Mouse (Mus musculus) stomach, embryonic 14.5 days (tissue): ENCODE data around the gene Egflam. TPM values are rescaled to one million over a fixed set of nuclear protein-coding genes. Genes with fewer than 3 reads are reported as not detected.

Experiments
- ATAC-seq: fragments of 200-750 bp; cut with Nextera tagmentation; 2 replicates; pipeline ENCODE4 v1.8.0; 2017; ENCODE audit warnings: low read depth, moderate TSS enrichment; ENCODE audit not compliant: insufficient number of reproducible peaks, insufficient read depth, low FRiP score
- H3K27ac ChIP-seq: fragments of 300-500 bp; sonication (generic); 2 replicates; pipeline ENCODE4 v1.5.1; 2014; ENCODE audit warnings: mild to moderate bottlenecking, low read length, moderate library complexity, mixed read lengths
- H3K27me3 ChIP-seq: fragments of 300-500 bp; sonication (generic); 2 replicates; pipeline ENCODE4 v1.6.1; 2014; ENCODE audit warnings: low read length, control low read depth, mixed read lengths; ENCODE audit not compliant: control insufficient read depth, insufficient read depth
- H3K36me3 ChIP-seq: fragments of 300-500 bp; sonication (generic); 2 replicates; pipeline ENCODE4 v1.6.1; 2014; ENCODE audit warnings: mild to moderate bottlenecking, control low read depth, low read length, moderate library complexity, mixed read lengths; ENCODE audit not compliant: control insufficient read depth, insufficient read depth
- H3K4me1 ChIP-seq: fragments of 300-500 bp; sonication (generic); 2 replicates; pipeline ENCODE4 v1.6.1; 2014; ENCODE audit warnings: low read length, control low read depth, mixed read lengths; ENCODE audit not compliant: control insufficient read depth, insufficient read depth
- H3K4me2 ChIP-seq: fragments of 300-500 bp; sonication (generic); replicated peaks from 2 replicates; pipeline ENCODE4 v1.6.1; 2014; ENCODE audit warnings: low read depth, low read length, control low read depth
- H3K4me3 ChIP-seq: fragments of 300-500 bp; sonication (generic); 2 replicates; pipeline ENCODE4 v1.5.1; 2014; ENCODE audit warnings: low read depth, low read length, control low read depth
- H3K9ac ChIP-seq: fragments of 300-500 bp; sonication (generic); replicated peaks from 2 replicates; pipeline ENCODE4 v1.6.1; 2014; ENCODE audit warnings: low read depth, mild to moderate bottlenecking, control low read depth, low read length, moderate library complexity, mixed read lengths
- H3K9me3 ChIP-seq: fragments of 300-500 bp; sonication (generic); 2 replicates; pipeline ENCODE4 v1.6.1; 2016; ENCODE audit warnings: low read depth, low read length, control low read depth; ENCODE audit not compliant: control insufficient read depth
- WGBS: fragments of 180-500 bp; shearing (Covaris S2); extraction: QIAGEN DNeasy Blood & Tissue Kit; methylation state at CpG from one replicate; pipeline ENCODE4 v1.1.7; 2014; 5-methylcytosine and 5-hydroxymethylcytosine counted together
- polyA plus RNA-seq: library from polyadenylated mRNA; unstranded; fragments of >200 nt; fragmentation: Nextera tagmentation; extraction: Ambion mirVana; gene quantifications from 2 replicates; pipeline ENCODE4 v1.2.1, GENCODE M21; 2014

The Egflam gene
- polyA plus RNA-seq, 1 experiment from 2014 or later: 19.0 TPM

GRCm38 (mm10) chr15:7315539-7315938, 82.7 kb downstream of the Egflam start:
- no peak overlapping the region for H3K4me3 ChIP-seq
- H3K4me1 ChIP-seq: no peaks in the 10 kb centered on the region
- no peak overlapping the region for H3K27ac ChIP-seq
- H3K9me3 ChIP-seq: no peaks in the 10 kb centered on the region
- no peak overlapping the region for H3K9ac ChIP-seq
- WGBS: 52% methylated on average over 9 of the region's 9 CpGs
- no peak overlapping the region for H3K4me2 ChIP-seq
- no peaks in the 10 kb centered on the region for H3K27me3 ChIP-seq
- H3K36me3 ChIP-seq: no peaks in the 10 kb centered on the region
- no peak for ATAC-seq

- no peak overlapping the region for H3K4me3 ChIP-seq
- no peaks in the 10 kb centered on the region for H3K36me3 ChIP-seq
- WGBS: 76% methylated on average over 4 of the region's 4 CpGs
- H3K27me3 ChIP-seq: no peaks in the 10 kb centered on the region
- H3K27ac ChIP-seq: no peak overlapping the region
- ATAC-seq: no peak
- H3K4me2 ChIP-seq: no peak overlapping the region
- H3K9me3 ChIP-seq: no peaks in the 10 kb centered on the region
- no peaks in the 10 kb centered on the region for H3K4me1 ChIP-seq
- no peak overlapping the region for H3K9ac ChIP-seq
Measured at GRCm38 (mm10) chr15:7308711-7309110, 89.5 kb downstream of the Egflam start.

GRCm38 (mm10) chr15:7299892-7300291, 98.3 kb downstream of the Egflam start:
- Histone ChIP-seq H3K36me3 (0 out of 2 replicates have a peak, but pooled peaks cover 3% of the 10 kb centered on the region), H3K9ac (no peak overlapping the region), H3K4me3 (no peak overlapping the region), H3K4me2 (no peak overlapping the region), H3K4me1 (no peaks in the 10 kb centered on the region), H3K9me3 (no peaks in the 10 kb centered on the region), H3K27me3 (no peaks in the 10 kb centered on the region), H3K27ac (no peak overlapping the region)
- WGBS: 60% methylated on average over 1 of the region's 1 CpGs
- no peak for ATAC-seq

GRCm38 (mm10) chr15:7295199-7295598, 103.0 kb downstream of the Egflam start:
- H3K4me1 ChIP-seq: no peaks in the 10 kb centered on the region
- WGBS: 97% methylated on average over 1 of the region's 1 CpGs
- H3K4me2 ChIP-seq: no peak overlapping the region
- ATAC-seq: no peak
- H3K27ac ChIP-seq: no peak overlapping the region
- H3K4me3 ChIP-seq: no peak overlapping the region
- H3K27me3 ChIP-seq: no peaks in the 10 kb centered on the region
- no peaks in the 10 kb centered on the region for H3K36me3 ChIP-seq
- H3K9me3 ChIP-seq: no peaks in the 10 kb centered on the region
- H3K9ac ChIP-seq: no peak overlapping the region

- no peaks in the 10 kb centered on the region for H3K27me3 ChIP-seq
- no peak overlapping the region for H3K9ac ChIP-seq
- H3K4me3 ChIP-seq: no peak overlapping the region
- no peak overlapping the region for H3K4me2 ChIP-seq
- H3K36me3 ChIP-seq: no peaks in the 10 kb centered on the region
- no peaks in the 10 kb centered on the region for H3K9me3 ChIP-seq
- ATAC-seq: no peak
- H3K4me1 ChIP-seq: no peaks in the 10 kb centered on the region
- H3K27ac ChIP-seq: no peak overlapping the region
Measured at GRCm38 (mm10) chr15:7292854-7293253, 105.3 kb downstream of the Egflam start.

- Histone ChIP-seq H3K4me3 (no peak overlapping the region), H3K4me1 (no peaks in the 10 kb centered on the region), H3K9ac (no peak overlapping the region), H3K36me3 (no peaks in the 10 kb centered on the region), H3K4me2 (no peak overlapping the region), H3K27ac (no peak overlapping the region), H3K27me3 (no peaks in the 10 kb centered on the region), H3K9me3 (no peaks in the 10 kb centered on the region)
- ATAC-seq: no peak
- WGBS: 85% methylated on average over 4 of the region's 4 CpGs
Measured at GRCm38 (mm10) chr15:7290003-7290402, 108.2 kb downstream of the Egflam start.

GRCm38 (mm10) chr15:7289516-7289915, 108.7 kb downstream of the Egflam start:
- 59% methylated on average over 14 of the region's 14 CpGs for WGBS
- H3K27ac ChIP-seq: no peak overlapping the region
- H3K9me3 ChIP-seq: no peaks in the 10 kb centered on the region
- H3K36me3 ChIP-seq: no peaks in the 10 kb centered on the region
- no peak overlapping the region for H3K4me3 ChIP-seq
- no peak for ATAC-seq
- H3K4me2 ChIP-seq: no peak overlapping the region
- H3K9ac ChIP-seq: no peak overlapping the region
- H3K27me3 ChIP-seq: no peaks in the 10 kb centered on the region
- H3K4me1 ChIP-seq: no peaks in the 10 kb centered on the region

GRCm38 (mm10) chr15:7288841-7289424, 109.3 kb downstream of the Egflam start:
- H3K27me3 ChIP-seq: no peaks in the 10 kb centered on the region
- no peak overlapping the region for H3K4me3 ChIP-seq
- no peak overlapping the region; the same call in 1 of the 2 replicates for H3K9ac ChIP-seq
- no peaks in the 10 kb centered on the region for H3K36me3 ChIP-seq
- no peaks in the 10 kb centered on the region for H3K9me3 ChIP-seq
- H3K4me1 ChIP-seq: no peaks in the 10 kb centered on the region
- ATAC-seq: no peak
- no peak overlapping the region for H3K4me2 ChIP-seq
- H3K27ac ChIP-seq: no peak overlapping the region
- WGBS: 29% methylated on average over 4 of the region's 4 CpGs

GRCm38 (mm10) chr15:7287911-7288310, 110.3 kb downstream of the Egflam start:
- no peak for ATAC-seq
- WGBS: 81% methylated on average over 3 of the region's 3 CpGs

More at GRCm38 (mm10) chr15:7287911-7288310, 110.3 kb downstream of the Egflam start:
- Histone ChIP-seq H3K36me3 (no peaks in the 10 kb centered on the region), H3K27me3 (no peaks in the 10 kb centered on the region), H3K4me3 (no peak overlapping the region), H3K27ac (no peak overlapping the region), H3K4me2 (no peak overlapping the region), H3K4me1 (no peaks in the 10 kb centered on the region), H3K9me3 (no peaks in the 10 kb centered on the region), H3K9ac (no peak overlapping the region)
